Comparison of ENCODE assay signal across 16 mouse cellular contexts in the genomic region with DNA sequence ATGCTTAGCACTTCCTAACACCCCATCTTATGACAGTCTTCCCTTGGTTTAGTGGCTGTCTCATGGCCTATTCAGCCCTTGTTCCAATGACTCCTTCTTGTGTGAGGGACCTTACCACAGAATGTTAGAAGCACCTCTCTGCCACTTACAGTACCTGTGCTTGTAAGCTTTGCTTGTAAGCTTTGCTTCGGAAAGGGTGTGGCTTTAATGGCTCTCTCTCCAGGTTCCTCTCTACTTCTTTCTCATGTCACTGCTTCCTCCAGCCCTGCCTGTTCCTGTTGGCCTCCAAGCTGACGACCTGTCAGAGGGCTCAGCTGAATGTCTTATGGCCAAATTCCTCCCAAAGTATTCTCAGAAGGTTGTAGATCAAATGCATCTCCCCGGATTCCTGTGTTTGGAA. TPM values are rescaled to one million over a fixed set of nuclear protein-coding genes. Genes with fewer than 3 reads are reported as not detected.
A peak's percentile ranks its signal among the peaks of the same experiment; 100 is the strongest.
DNase-seq lines count a peak whose midpoint lies in the region; ATAC-seq lines count a peak whose summit lies in the region.
"Had no signal": no experiment of that assay in that cellular context is flagged by ENCODE, and none has a peak within 500 bp of the region (broad histone marks: within the 10 kb centered on the region; RNA-seq: fewer than 3 reads in every experiment).

No protein-coding gene starts in this region.

- H3K27me3 ChIP-seq in splenic B cell, adult 2 months (ENCODE audit: control insufficient read depth, insufficient read depth, low read length, poor library complexity, severe bottlenecking), result no peaks in the 10 kb centered on the region
- H3K27me3 ChIP-seq: forebrain, embryonic 13.5 days; heart, embryonic 13.5 days; hindbrain, embryonic 12.5 days; lung, embryonic 15.5 days; midbrain, embryonic 12.5 days; stomach, embryonic 15.5 days had no signal

- no peaks in the 10 kb centered on the region for H3K36me3 ChIP-seq in splenic B cell, adult 2 months (ENCODE audit: control insufficient read depth, insufficient read depth, low read length, poor library complexity, severe bottlenecking)
- H3K36me3 ChIP-seq: heart, embryonic 13.5 days; hindbrain, embryonic 12.5 days; lung, embryonic 15.5 days; midbrain, embryonic 12.5 days; stomach, embryonic 15.5 days had no signal

- peak; percentile 19 for DNase-seq in lung, postnatal 36 days
- no peak for DNase-seq in lung, postnatal 14 days
- DNase-seq in R1 (ENCODE audit: low read depth, low spot score), result peak; percentile 39
- DNase-seq in splenic B cell, adult 2 months (ENCODE audit: low read depth, low spot score), result peak; percentile 23
- DNase-seq in adrenal gland, postnatal 25 days, result no peak
- no peak for DNase-seq in heart, adult 8-10 months (ENCODE audit: low spot score)
- DNase-seq: cerebellum, adult 11-12 months; kidney, adult 8-10 months; right cerebral cortex, postnatal 25 days had no signal

- 0 out of 2 replicates have a peak, but pooled peaks have one; percentile 18 for ATAC-seq in common myeloid progenitor, adult 5-6 weeks (replicated peaks; ENCODE audit: low read depth, poor library complexity, severe bottlenecking)
- ATAC-seq: forebrain, embryonic 13.5 days had no signal

RNA-seq across cellular contexts. Expression of a gene that starts 25.8 kb away (rescaled TPM):
- total RNA-seq in common myeloid progenitor, adult 5-6 weeks (2017), result 3.1 and 5.3 TPM in 2 replicates
- 108 and 120 TPM in 2 replicates for total RNA-seq in adrenal gland, postnatal 25 days (2021)
- total RNA-seq in heart, adult 8-10 months (2022), result 10 to 100 TPM; 29.3 to 60.0 (median 43.0) TPM

Comparison
In these comparisons a context has a peak if more than half of its experiments do, and no peak if none do; other contexts are left out.
1. DNase-seq: peak in lung, postnatal 36 days (single experiment), R1 (single experiment) and splenic B cell, adult 2 months (single experiment); none in lung, postnatal 14 days (single experiment), adrenal gland, postnatal 25 days (single experiment) and heart, adult 8-10 months (single experiment).